16 mouse cellular contexts compared by ENCODE assay signal in genomic region chr17:12163903-12164302, GRCm38 (mm10). TPM values are rescaled to one million over a fixed set of nuclear protein-coding genes. Genes with fewer than 3 reads are reported as not detected.
DNase-seq lines count a peak whose midpoint lies in the region; ATAC-seq lines count a peak whose summit lies in the region.
"Had no signal": no experiment of that assay in that cellular context is flagged by ENCODE, and none has a peak within 500 bp of the region (broad histone marks: within the 10 kb centered on the region; RNA-seq: fewer than 3 reads in every experiment).

No protein-coding gene starts in this region.

- no peaks in the 10 kb centered on the region for H3K36me3 ChIP-seq in heart, embryonic 15.5 days
- peaks cover 41% of the 10 kb centered on the region for H3K36me3 ChIP-seq in liver, embryonic 13.5 days
- peaks cover 3% of the 10 kb centered on the region; the same call in 1 of the 2 replicates for H3K36me3 ChIP-seq in liver, embryonic 11.5 days (ENCODE audit: control insufficient read depth, insufficient read depth, low read length)
- 0 out of 2 replicates have a peak, but pooled peaks cover 8% of the 10 kb centered on the region for H3K36me3 ChIP-seq in embryonic facial prominence, embryonic 12.5 days
- H3K36me3 ChIP-seq: midbrain, embryonic 15.5 days had no signal

- H3K27ac ChIP-seq in heart, embryonic 15.5 days, result 0 out of 2 replicates have a peak overlapping the region, but pooled peaks have one; percentile 20
- 0 out of 2 replicates have a peak overlapping the region, but pooled peaks have one; percentile 9 for H3K27ac ChIP-seq in liver, embryonic 13.5 days
- H3K27ac ChIP-seq in liver, embryonic 11.5 days (ENCODE audit: low read depth, low read length), result no peak overlapping the region
- H3K27ac ChIP-seq in embryonic facial prominence, embryonic 12.5 days, result peak overlapping the region; percentile 37; the same call in 1 of the 2 replicates
- H3K27ac ChIP-seq: liver, embryonic 14.5 days; midbrain, embryonic 15.5 days had no signal

- H3K4me3 ChIP-seq in heart, embryonic 15.5 days, result no peak overlapping the region
- no peak overlapping the region for H3K4me3 ChIP-seq in liver, embryonic 13.5 days (replicated peaks)
- H3K4me3 ChIP-seq in liver, embryonic 11.5 days (ENCODE audit: low read depth, low read length), result no peak overlapping the region
- no peak overlapping the region for H3K4me3 ChIP-seq in embryonic facial prominence, embryonic 12.5 days
- H3K4me3 ChIP-seq: erythroblast, embryonic 14.5 days; heart, embryonic 12.5 days; midbrain, embryonic 15.5 days had no signal

- no peak overlapping the region for H3K4me2 ChIP-seq in heart, embryonic 15.5 days
- no peak overlapping the region for H3K4me2 ChIP-seq in liver, embryonic 13.5 days
- no peak overlapping the region for H3K4me2 ChIP-seq in liver, embryonic 11.5 days
- no peak overlapping the region for H3K4me2 ChIP-seq in embryonic facial prominence, embryonic 12.5 days (replicated peaks)
- H3K4me2 ChIP-seq: heart, embryonic 12.5 days; midbrain, embryonic 15.5 days had no signal

- H3K9me3 ChIP-seq in heart, embryonic 15.5 days (replicated peaks), result no peaks in the 10 kb centered on the region
- H3K9me3 ChIP-seq in liver, embryonic 13.5 days (replicated peaks), result no peaks in the 10 kb centered on the region
- no peaks in the 10 kb centered on the region for H3K9me3 ChIP-seq in liver, embryonic 11.5 days (ENCODE audit: control insufficient read depth, low read length)
- no peaks in the 10 kb centered on the region for H3K9me3 ChIP-seq in embryonic facial prominence, embryonic 12.5 days
- H3K9me3 ChIP-seq: G1E; heart, embryonic 12.5 days; midbrain, embryonic 15.5 days had no signal

- no peak for ATAC-seq in heart, embryonic 15.5 days (replicated peaks; ENCODE audit: insufficient number of reproducible peaks, insufficient read depth, low FRiP score, low read depth)
- no peak for ATAC-seq in liver, embryonic 13.5 days (ENCODE audit: low read depth)
- ATAC-seq in liver, embryonic 11.5 days (replicated peaks; ENCODE audit: low FRiP score), result no peak
- ATAC-seq in embryonic facial prominence, embryonic 12.5 days (ENCODE audit: insufficient number of reproducible peaks, insufficient read depth, low FRiP score, low TSS enrichment), result no peak
- ATAC-seq: inflammation-experienced regulatory T-cells, adult 6 months; midbrain, embryonic 15.5 days had no signal

- no peak overlapping the region for H3K9ac ChIP-seq in heart, embryonic 15.5 days
- no peak overlapping the region for H3K9ac ChIP-seq in liver, embryonic 13.5 days
- no peak overlapping the region for H3K9ac ChIP-seq in liver, embryonic 11.5 days (ENCODE audit: low read depth, low read length)
- no peak overlapping the region for H3K9ac ChIP-seq in embryonic facial prominence, embryonic 12.5 days
- H3K9ac ChIP-seq: heart, embryonic 12.5 days; liver, embryonic 14.5 days; midbrain, embryonic 15.5 days had no signal

- DNase-seq in heart, adult 9 months (ENCODE audit: low spot score in 2 of 2), result no peak
- DNase-seq in liver, embryonic 13.5 days, result no peak
- no peak for DNase-seq in liver, embryonic 11.5 days (ENCODE audit: low spot score)
- peak; percentile 40 to 41 for DNase-seq in layer of hippocampus, postnatal 14 days (ENCODE audit: low spot score in 2 of 2)
- no peak for DNase-seq in kidney, adult 8-10 months
- no peak for DNase-seq in gastrocnemius, postnatal 25 days
- DNase-seq: adrenal gland, postnatal 36 days; cerebellum, adult 11 months had no signal

- WGBS in heart, embryonic 15.5 days, result 53% methylated on average over 7 of the region's 7 CpGs
- WGBS in liver, embryonic 13.5 days (ENCODE audit: insufficient replicate concordance), result 88% methylated on average over 7 of the region's 7 CpGs
- 83% methylated on average over 7 of the region's 7 CpGs for WGBS in liver, embryonic 11.5 days
- WGBS in embryonic facial prominence, embryonic 12.5 days, result 74% methylated on average over 7 of the region's 7 CpGs

- H3K27me3 ChIP-seq in heart, embryonic 15.5 days, result no peaks in the 10 kb centered on the region
- no peaks in the 10 kb centered on the region for H3K27me3 ChIP-seq in liver, embryonic 13.5 days
- no peaks in the 10 kb centered on the region for H3K27me3 ChIP-seq in liver, embryonic 11.5 days (replicated peaks; ENCODE audit: control insufficient read depth, insufficient read depth, low read length)
- no peaks in the 10 kb centered on the region for H3K27me3 ChIP-seq in embryonic facial prominence, embryonic 12.5 days
- H3K27me3 ChIP-seq: heart, embryonic 12.5 days; midbrain, embryonic 15.5 days had no signal

- H3K4me1 ChIP-seq in heart, embryonic 15.5 days (replicated peaks), result peaks cover 20% of the 10 kb centered on the region
- peaks cover 73% of the 10 kb centered on the region for H3K4me1 ChIP-seq in liver, embryonic 13.5 days (replicated peaks)
- peaks cover 11% of the 10 kb centered on the region for H3K4me1 ChIP-seq in liver, embryonic 11.5 days (replicated peaks; ENCODE audit: control insufficient read depth, insufficient read depth, low read length)
- H3K4me1 ChIP-seq in embryonic facial prominence, embryonic 12.5 days, result peaks cover 33% of the 10 kb centered on the region

RNA-seq across cellular contexts. Expression of gene Agpat4, which starts 45.4 kb away (rescaled TPM):
- 13.6 and 19.0 TPM in 2 replicates for polyA plus RNA-seq in heart, embryonic 15.5 days (2015; fragmentation: Nextera tagmentation; extraction: Ambion mirVana)
- polyA plus RNA-seq in liver, embryonic 13.5 days (2015; fragmentation: Nextera tagmentation; extraction: Ambion mirVana), result 27.3 and 28.7 TPM in 2 replicates
- polyA plus RNA-seq in liver, embryonic 11.5 days (2014; fragmentation: Nextera tagmentation; extraction: Ambion mirVana), result 28.6 and 30.4 TPM in 2 replicates
- 42.6 and 44.7 TPM in 2 replicates for polyA plus RNA-seq in embryonic facial prominence, embryonic 12.5 days (2016; fragmentation: Nextera tagmentation; extraction: Ambion mirVana)
- total RNA-seq in layer of hippocampus, postnatal 14 days (2021), result 10 to 100 TPM; 70.3 to 73.9 TPM
- 1 to 10 TPM; 2.3 to 2.7 TPM for total RNA-seq in gastrocnemius, postnatal 25 days (2021)

Comparison
In these comparisons a context has a peak if more than half of its experiments do, and no peak if none do; other contexts are left out.
1. DNase-seq: peak in layer of hippocampus, postnatal 14 days (2 of 2); none in heart, adult 9 months (0 of 2), liver, embryonic 13.5 days (single experiment), liver, embryonic 11.5 days (single experiment), kidney, adult 8-10 months (0 of 2) and gastrocnemius, postnatal 25 days (single experiment).